Mouse (Mus musculus) CH12.LX (cell line): ENCODE measurements around the gene Kantr.

Experiments used
- CHD2 ChIP-seq: IDR thresholded peaks from 2 replicates; pipeline ENCODE4 v1.6.1; 2011; ENCODE audit warnings: low read length, improper control_type of control experiment
- CTCF ChIP-seq, 2 experiments: IDR thresholded peaks in 1 of 2; conservative IDR thresholded peaks in 1 of 2; 2 replicates each; pipeline ENCODE4 v1.5.1; 2011 to 2012; ENCODE audit warnings: low read depth in 2 of 2, low read length in 2 of 2, improper control_type of control experiment in 1 of 2, inconsistent platforms in 1 of 2, mild to moderate bottlenecking in 1 of 2, moderate library complexity in 1 of 2
- E2F4 ChIP-seq: IDR thresholded peaks from 2 replicates; pipeline ENCODE4 v1.6.1; 2011; ENCODE audit warnings: low read depth, low read length, improper control_type of control experiment; ENCODE audit not compliant: insufficient replicate concordance
- EP300 ChIP-seq: IDR thresholded peaks from 2 replicates; pipeline ENCODE4 v1.6.1; 2011; ENCODE audit warnings: low read length, improper control_type of control experiment
- GABPA ChIP-seq: IDR thresholded peaks from 2 replicates; pipeline ENCODE4 v1.6.1; 2012; ENCODE audit warnings: low read depth, low read length, improper control_type of control experiment, inconsistent platforms; ENCODE audit not compliant: insufficient replicate concordance
- HCFC1 ChIP-seq: IDR thresholded peaks from 2 replicates; pipeline ENCODE4 v1.6.1; 2012; ENCODE audit warnings: low read depth, mild to moderate bottlenecking, inconsistent platforms, low read length, improper control_type of control experiment
- POLR2A ChIP-seq: IDR thresholded peaks from 2 replicates; pipeline ENCODE4 v1.6.1; 2011; ENCODE audit warnings: low read depth, mild to moderate bottlenecking, improper control_type of control experiment, low read length
- RCOR1 ChIP-seq: conservative IDR thresholded peaks from 2 replicates; pipeline ENCODE4 v1.6.1; 2012; ENCODE audit warnings: low read depth, mild to moderate bottlenecking, inconsistent platforms, low read length, improper control_type of control experiment
- UBTF ChIP-seq: IDR thresholded peaks from 2 replicates; pipeline ENCODE4 v1.6.1; 2012; ENCODE audit warnings: low read depth, mild to moderate bottlenecking, inconsistent platforms, low read length, improper control_type of control experiment, moderate library complexity
- ZMIZ1 ChIP-seq: IDR thresholded peaks from 2 replicates; pipeline ENCODE4 v1.6.1; 2012; ENCODE audit warnings: low read depth, mild to moderate bottlenecking, inconsistent platforms, low read length, improper control_type of control experiment

GRCm38 (mm10) chrX:152307942-152308341, 19.4 kb downstream of the Kantr start:
- TF ChIP-seq HCFC1 (no peak), CTCF (conservative IDR thresholded peaks at IDR 0.05 in 1 of 2, IDR thresholded peaks at IDR 0.05 in 1 of 2; ENCODE audit: low read depth in 2 of 2, low read length in 2 of 2) (peak in 1 of 2 experiments; percentile 52; a peak in 2 of 4 replicates), GABPA (no peak), RCOR1 (no peak), POLR2A (no peak), CHD2 (no peak), ZMIZ1 (no peak), UBTF (no peak), E2F4 (no peak), EP300 (no peak)
